Mouse (Mus musculus): ENCODE results near the gene Jmjd7.

Gene Jmjd7

DNA sequence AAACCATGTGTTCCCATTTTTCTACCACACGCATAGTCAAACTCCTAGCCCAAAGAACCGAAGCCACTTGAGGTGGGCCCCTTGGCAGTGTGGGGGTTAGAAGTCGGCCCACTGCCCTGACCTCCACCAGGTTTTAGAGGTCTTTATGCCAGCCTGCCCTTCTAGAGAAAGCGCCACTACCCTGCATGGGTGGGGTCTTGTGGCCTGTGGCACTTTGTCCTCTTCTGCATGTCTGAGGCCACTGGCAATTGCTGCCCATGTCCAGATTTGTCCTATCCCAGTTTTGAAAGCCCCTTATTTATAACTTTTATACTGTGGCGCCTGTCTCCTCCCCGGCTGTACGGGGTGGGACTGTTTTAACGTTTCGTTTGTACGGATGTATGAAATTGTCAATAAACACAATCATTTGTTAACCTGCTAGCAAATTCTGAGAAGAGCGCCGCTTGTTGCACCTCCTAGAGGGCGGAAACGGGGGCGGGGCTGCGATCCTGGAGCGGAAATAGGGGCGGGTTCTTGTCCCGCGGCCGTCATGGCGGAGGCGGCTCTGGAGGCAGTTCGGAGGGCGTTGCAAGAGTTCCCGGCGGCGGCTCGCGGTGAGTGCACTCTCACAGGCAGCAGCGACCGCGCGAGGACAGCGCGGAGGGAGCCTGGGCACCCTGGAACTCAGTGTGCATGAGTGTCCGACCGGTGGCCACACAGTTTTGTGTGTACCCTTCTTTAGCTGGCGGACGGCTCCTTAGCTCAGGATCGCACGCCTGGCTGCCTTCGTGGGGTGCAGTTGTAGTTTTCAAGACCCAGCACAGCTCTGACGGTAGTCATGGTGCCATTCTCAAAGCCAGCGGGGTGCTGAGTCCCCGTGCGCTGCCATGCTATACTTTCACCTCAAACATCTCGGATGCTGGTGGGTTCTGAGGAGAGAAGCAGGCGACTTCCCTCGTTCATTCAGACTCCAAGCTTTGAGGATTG, at the start of gene Jmjd7, which contains the start of gene Gm28042:
Gene Jmjd7 (plus strand): TSS at position 500 of the 966 bp plus-strand sequence.
Gene Gm28042 (plus strand): TSS at position 510 of the 966 bp plus-strand sequence.
- POLR2A ChIA-PET, result interaction anchor here (0.6 to 3.1 kb wide), 40 partner anchors 9 to 549 kb away, joined by 3 to 12 read pairs (median 4); partner anchors contain the start of genes Mapkbp1 (in 2 of the 4), Ino80 (in 1 of the 4) and Rpap1 (in 1 of the 4)
- CTCF ChIA-PET, result interaction anchor here (0.6 to 1.5 kb wide), 6 partner anchors 33 to 146 kb away, joined by 3 to 5 read pairs (median 4); no protein-coding TSS in a partner anchor

- ChIA-PET POLR2A (interaction anchor here in 2 of 4 experiments (0.5 to 1.2 kb wide), 4 partner anchors 88 to 327 kb away, joined by 3 to 5 read pairs (median 3); no protein-coding TSS in a partner anchor), CTCF (interaction anchor here in 2 of 4 experiments (0.6 to 1.1 kb wide), 4 partner anchors 8 to 237 kb away, joined by 3 to 14 read pairs (median 4); partner anchors contain the start of gene Mapkbp1 (in 1 of the 2))
These were observed 46.8 kb upstream of the Jmjd7 start for GRCm38 (mm10) chr2:119980343-119980986.

DNA sequence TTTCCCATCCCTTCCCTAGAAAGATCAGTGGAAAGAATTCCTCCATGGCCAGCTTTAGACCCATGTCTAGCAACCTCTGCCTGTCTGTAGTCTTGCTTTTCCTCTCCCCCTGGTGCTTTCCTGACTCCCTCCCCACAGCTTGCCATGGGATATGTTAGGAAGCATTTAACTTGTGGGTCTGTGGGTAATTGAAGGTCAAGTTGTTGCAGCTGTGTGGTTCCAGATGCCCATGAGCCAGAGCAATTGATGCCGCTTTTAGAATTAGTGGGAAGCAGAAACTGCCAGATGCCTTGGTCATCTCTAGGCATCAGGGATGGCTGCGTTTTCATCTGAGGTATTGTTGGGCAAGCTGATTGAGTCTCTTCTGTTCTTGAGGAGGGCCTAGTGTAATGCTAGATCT, 45.7 kb upstream of the Jmjd7 start:
- POLR2A ChIA-PET, result interaction anchor here in 2 of 4 experiments (0.9 to 1.8 kb wide), 4 partner anchors 9 to 87 kb away, joined by 3 to 9 read pairs (median 4); partner anchors contain the start of gene Mapkbp1 (in 2 of the 2)
- CTCF ChIA-PET, result interaction anchor here in 2 of 4 experiments (0.6 to 1.1 kb wide), 2 partner anchors 9 to 20 kb away, joined by 6 to 10 read pairs; partner anchors contain the start of gene Mapkbp1 (in 1 of the 2)

DNA sequence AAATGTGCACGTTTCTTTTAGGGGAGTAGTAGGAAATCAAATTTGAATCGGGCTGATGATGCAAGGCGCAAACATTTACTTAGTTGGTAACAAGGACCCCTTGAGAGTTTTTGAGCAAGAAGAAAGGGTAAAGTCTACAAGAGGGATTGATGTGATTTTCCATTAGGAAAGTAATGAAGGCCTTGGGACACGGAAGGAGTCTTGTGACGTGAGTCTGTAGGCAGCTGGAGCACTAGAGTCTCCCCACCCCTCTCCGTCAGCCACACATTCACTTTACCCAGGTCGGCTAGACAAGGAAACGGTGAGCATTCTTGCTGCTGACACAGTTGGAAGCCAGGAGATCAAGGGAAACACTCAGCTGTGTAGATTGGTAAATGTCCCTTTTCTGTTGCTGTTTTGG, 41.4 kb upstream of the Jmjd7 start:
- CTCF ChIA-PET, result interaction anchor here in 2 of 4 experiments (1.2 to 1.5 kb wide), 3 partner anchors 14 to 83 kb away, joined by 4 read pairs; partner anchors contain the start of gene Mapkbp1 (in 1 of the 2)
- POLR2A ChIA-PET, result interaction anchor here (0.6 to 2.0 kb wide), 21 partner anchors 9 to 323 kb away, joined by 3 to 11 read pairs (median 4); partner anchors contain the start of genes Mapkbp1 (in 3 of the 4), Gm28042 (in 1 of the 4), Jmjd7 (in 1 of the 4) and Ndufaf1 (in 1 of the 4)

DNA sequence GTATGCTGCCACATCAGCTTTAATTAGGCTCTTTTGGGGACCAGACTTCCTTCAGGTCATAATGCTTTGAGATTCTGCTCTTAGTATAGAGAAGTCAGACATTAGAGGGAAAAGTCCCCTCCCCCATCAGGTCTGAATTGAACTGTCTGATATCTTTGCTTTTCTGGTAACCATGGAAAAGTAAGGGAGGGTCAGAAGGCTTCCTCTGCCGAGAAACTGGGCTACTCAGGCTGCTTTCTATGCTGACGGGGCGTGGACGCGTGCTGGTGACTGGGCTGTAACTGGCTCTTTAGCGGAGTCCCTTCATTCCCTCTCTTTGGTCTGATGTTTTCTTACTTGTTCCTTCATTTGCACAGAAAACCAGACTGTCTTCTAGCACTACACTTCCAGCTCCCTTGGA, 40.9 kb upstream of the Jmjd7 start:
- CTCF ChIA-PET, result interaction anchor here (0.6 to 1.5 kb wide), 5 partner anchors 14 to 83 kb away, joined by 4 read pairs; partner anchors contain the start of gene Mapkbp1 (in 1 of the 4)

DNA sequence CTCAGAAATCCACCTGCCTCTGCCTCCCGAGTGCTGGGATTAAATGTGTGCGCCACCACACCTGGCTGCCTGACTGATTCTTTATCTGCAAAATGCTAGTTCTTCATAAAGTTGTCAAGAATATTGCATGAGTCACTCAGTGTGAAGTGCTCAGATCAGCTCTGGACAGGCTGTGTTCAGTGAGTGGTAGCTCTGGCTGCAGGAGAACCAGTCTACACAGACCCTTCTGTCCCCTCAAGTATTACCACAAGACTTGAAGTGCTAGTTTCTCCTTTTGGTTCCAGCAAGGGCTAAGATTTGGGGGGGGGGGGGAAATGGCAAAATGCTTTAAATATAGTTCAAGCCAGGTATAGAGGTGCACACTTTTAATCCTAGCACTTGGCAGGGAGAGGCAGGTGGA, 39.8 kb upstream of the Jmjd7 start:
- ChIA-PET CTCF (interaction anchor here in 2 of 4 experiments (0.7 to 1.2 kb wide), 2 partner anchors 9 to 187 kb away, joined by 3 read pairs; no protein-coding TSS in a partner anchor), POLR2A (interaction anchor here in 3 of 4 experiments (0.6 to 1.7 kb wide), 6 partner anchors 9 to 141 kb away, joined by 3 to 6 read pairs (median 4); partner anchors contain the start of gene Mapkbp1 (in 1 of the 3))

More for the DNA sequence above, 40.9 kb upstream of the Jmjd7 start:
- POLR2A ChIA-PET, result interaction anchor here in 3 of 4 experiments (0.6 to 2.0 kb wide), 23 partner anchors 9 to 323 kb away, joined by 3 to 11 read pairs (median 4); partner anchors contain the start of genes Mapkbp1 (in 3 of the 3), Gm28042 (in 1 of the 3), Jmjd7 (in 1 of the 3) and Ndufaf1 (in 1 of the 3)

DNA sequence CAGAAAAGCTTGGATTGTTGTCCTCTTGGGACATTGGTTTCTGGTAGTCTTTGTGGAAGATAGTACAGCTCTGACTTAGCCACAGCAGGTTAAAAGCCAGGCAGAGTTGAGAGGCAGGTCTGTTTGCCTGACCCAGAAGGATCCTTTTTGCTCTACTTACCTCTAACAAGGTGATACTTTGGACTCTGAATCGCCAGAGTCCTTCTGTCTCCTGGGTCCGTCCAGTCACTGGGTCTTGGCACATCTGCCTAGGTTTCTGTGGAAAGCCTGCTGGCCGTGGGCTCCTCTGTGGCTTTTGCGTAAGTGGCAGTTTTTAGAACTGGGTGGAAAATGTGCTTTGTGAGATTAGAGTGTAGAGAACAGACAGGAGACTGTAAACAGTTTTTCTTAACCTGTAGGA, 38.3 kb upstream of the Jmjd7 start:
- ChIA-PET CTCF (interaction anchor here in 1 of 4 experiments (0.6 kb wide), 1 partner anchor 81 kb away, joined by 11 read pairs; no protein-coding TSS in a partner anchor), POLR2A (interaction anchor here in 1 of 4 experiments (0.8 to 1.6 kb wide), 3 partner anchors 16 to 57 kb away, joined by 3 to 5 read pairs (median 3); partner anchors contain the start of gene Mapkbp1)

- CTCF ChIA-PET, result interaction anchor here in 1 of 4 experiments (0.6 kb wide), 1 partner anchor 1490 kb away, joined by 7 read pairs; no protein-coding TSS in a partner anchor
- POLR2A ChIA-PET, result interaction anchor here in 1 of 4 experiments (0.6 to 1.4 kb wide), 4 partner anchors 10 to 93 kb away, joined by 3 to 4 read pairs (median 3); partner anchors contain the start of gene Mapkbp1
These were observed 36.4 kb upstream of the Jmjd7 start for GRCm38 (mm10) chr2:119990881-119991280.

DNA sequence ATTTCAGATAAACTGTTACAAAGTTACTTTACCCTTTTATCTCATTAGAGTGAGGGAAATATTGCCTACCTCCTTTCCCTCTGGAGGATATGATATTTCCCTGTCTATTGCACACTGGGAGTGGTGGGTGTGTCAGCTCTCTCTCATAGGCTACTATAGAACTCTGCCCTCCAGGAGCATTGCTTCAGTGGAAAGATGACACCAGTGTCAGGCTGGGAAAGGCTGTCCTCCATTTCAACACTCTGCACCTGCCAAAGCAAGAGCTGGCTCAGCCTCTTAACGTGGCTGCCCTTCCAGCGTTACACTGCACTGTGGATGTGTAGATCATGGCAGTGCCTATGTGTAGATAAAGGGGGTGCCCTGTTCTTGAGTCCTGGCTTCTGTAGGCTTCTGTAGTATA, 34.9 kb upstream of the Jmjd7 start:
- ChIA-PET POLR2A (interaction anchor here in 1 of 4 experiments (1.0 kb wide), 1 partner anchor 46 kb away, joined by 3 read pairs; no protein-coding TSS in a partner anchor), CTCF (no interaction called here)

- POLR2A ChIA-PET, result interaction anchor here in 1 of 4 experiments (1.4 kb wide), 1 partner anchor 275 kb away, joined by 3 read pairs; no protein-coding TSS in a partner anchor
- CTCF ChIA-PET, result interaction anchor here in 1 of 4 experiments (0.6 kb wide), 1 partner anchor 595 kb away, joined by 3 read pairs; no protein-coding TSS in a partner anchor
These were observed 33.8 kb upstream of the Jmjd7 start for GRCm38 (mm10) chr2:119993515-119993914.

DNA sequence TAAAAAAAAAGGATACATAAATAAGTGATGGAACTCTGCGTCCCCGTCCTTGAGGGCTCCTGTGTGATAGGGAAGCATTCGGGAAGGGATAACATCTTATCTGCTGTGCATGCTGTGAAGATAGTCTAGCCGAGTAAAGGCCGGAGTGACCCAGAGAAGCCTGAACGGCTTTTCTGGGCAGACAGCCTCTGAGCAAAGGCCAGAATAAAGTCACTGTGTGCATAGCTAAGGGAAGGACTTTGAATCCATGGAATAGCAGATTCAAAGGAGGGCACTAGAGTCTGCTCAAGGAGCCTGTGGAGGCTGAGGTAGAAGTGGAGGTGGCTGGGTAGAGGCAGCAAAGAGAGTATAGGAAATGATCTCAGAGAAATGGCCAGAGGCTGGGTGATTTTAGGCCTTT, 32.4 kb upstream of the Jmjd7 start:
- ChIA-PET CTCF (interaction anchor here in 1 of 4 experiments (1.0 kb wide), 1 partner anchor 74 kb away, joined by 3 read pairs; no protein-coding TSS in a partner anchor), POLR2A (interaction anchor here in 2 of 4 experiments (0.5 to 3.2 kb wide), 2 partner anchors 9 to 259 kb away, joined by 3 to 11 read pairs; no protein-coding TSS in a partner anchor)

- CTCF ChIA-PET, result interaction anchor here in 2 of 4 experiments (0.6 to 1.0 kb wide), 2 partner anchors 16 to 73 kb away, joined by 3 read pairs; no protein-coding TSS in a partner anchor
- POLR2A ChIA-PET, result interaction anchor here in 2 of 4 experiments (0.5 to 3.2 kb wide), 4 partner anchors 9 to 365 kb away, joined by 3 to 11 read pairs (median 3); no protein-coding TSS in a partner anchor
These were observed 31.6 kb upstream of the Jmjd7 start for GRCm38 (mm10) chr2:119995391-119996281.

GRCm38 (mm10) chr2:119997354-119997753, 29.9 kb upstream of the Jmjd7 start:
- ChIA-PET POLR2A (interaction anchor here in 1 of 4 experiments (3.2 kb wide), 1 partner anchor 11 kb away, joined by 11 read pairs; no protein-coding TSS in a partner anchor), CTCF (no interaction called here)

DNA sequence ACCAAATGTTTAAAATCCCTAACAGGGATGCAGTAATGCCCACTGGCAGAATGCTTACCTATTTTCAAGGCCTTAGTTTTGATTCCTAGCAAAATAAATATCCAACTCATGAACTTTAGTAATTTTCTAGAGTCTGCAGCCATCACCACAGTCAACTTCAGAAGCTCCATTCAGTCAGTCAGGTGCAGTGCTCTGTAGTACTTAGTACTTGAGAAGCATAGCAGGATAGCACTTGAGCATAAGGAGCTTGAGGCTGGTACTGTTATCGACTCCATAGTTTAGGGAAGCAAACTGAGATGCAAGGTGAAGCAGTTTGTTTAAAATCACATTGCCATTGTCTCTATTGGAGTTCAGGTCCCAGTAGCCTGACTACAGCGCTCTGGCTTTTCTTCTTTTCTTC, 27.6 kb upstream of the Jmjd7 start:
- CTCF ChIA-PET, result interaction anchor here in 1 of 4 experiments (0.6 kb wide), 1 partner anchor 1470 kb away, joined by 3 read pairs; no protein-coding TSS in a partner anchor
- POLR2A ChIA-PET, result interaction anchor here in 2 of 4 experiments (1.1 to 1.2 kb wide), 2 partner anchors 27 to 69 kb away, joined by 3 read pairs; partner anchors contain the start of gene Mapkbp1 (in 1 of the 2)

DNA sequence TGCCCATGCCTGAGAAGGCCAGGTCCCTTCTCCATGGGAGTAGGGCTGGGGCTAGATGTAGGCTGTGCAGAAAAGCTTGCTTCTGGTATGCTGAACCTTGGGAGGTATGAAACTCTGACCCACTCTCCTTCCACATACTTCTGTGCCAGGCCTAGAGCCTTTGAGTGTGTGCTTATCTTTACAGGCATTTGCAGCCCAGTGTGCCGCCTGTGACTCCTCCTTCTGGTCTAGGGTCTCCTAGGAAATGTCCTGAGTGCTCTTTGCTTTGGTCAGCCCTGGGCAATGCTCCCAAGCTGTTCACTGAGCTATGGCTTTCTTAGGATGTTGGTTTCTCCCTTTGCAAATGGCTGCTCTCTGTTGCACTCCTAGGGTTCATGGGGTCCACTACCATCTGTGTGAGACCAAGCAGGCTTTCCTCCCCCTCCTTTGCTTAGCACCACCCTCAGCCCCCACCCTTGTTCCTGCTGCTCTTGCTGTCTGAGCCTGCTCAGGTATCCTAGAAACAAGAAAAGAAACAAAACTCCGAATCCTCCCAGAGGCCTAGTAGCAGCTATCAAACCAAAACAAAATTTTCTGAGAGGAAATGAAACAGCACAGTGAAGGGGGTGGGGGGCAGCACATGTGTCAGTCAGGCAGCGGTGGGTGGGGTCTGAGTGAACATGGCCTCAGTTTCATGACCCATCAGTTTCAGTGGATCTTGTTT, 26.2 kb upstream of the Jmjd7 start:
- POLR2A ChIA-PET, result interaction anchor here in 3 of 4 experiments (0.5 to 1.7 kb wide), 12 partner anchors 9 to 479 kb away, joined by 3 to 6 read pairs (median 4); partner anchors contain the start of gene Mga (in 1 of the 3)
- CTCF ChIA-PET, result interaction anchor here (0.6 to 1.0 kb wide), 6 partner anchors 8 to 86 kb away, joined by 3 to 7 read pairs (median 4); no protein-coding TSS in a partner anchor

Data from embryonic stem cell, embryonic (primary cell).